ENCODE assay signal across 7 mouse cellular contexts in the genomic region with DNA sequence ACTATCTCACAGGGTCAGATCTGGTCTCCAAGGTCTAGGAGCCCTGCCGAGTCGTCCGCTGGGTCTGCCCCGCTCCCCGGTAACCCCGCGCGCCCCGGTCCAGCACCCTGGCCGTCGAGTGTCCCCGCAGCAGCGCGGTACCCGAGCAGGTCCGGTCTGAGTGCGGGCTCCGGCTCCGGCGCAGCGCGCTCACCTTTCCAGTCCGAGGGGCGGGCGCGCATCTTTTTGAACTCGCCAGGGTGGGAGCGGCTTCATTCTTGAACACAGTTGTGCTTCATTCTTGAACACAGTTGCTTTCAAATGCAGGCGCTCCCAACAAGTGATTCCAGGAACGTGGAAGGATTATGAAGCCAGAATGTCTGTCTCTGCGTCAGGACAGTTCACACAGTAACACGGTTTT. TPM values are rescaled to one million over a fixed set of nuclear protein-coding genes. Genes with fewer than 3 reads are reported as not detected.
DNase-seq lines count a peak whose midpoint lies in the region; ATAC-seq and TF ChIP-seq lines count a peak whose summit lies in the region.

No protein-coding gene starts in this region.

- H3K4me3 ChIP-seq in liver, embryonic 11.5 days (ENCODE audit: low read depth, low read length) = peak overlapping the region; percentile 29
- peak overlapping the region; percentile 35 for H3K4me3 ChIP-seq in forebrain, embryonic 13.5 days
- H3K4me3 ChIP-seq in limb, embryonic 13.5 days = peak overlapping the region; percentile 38
- H3K4me3 ChIP-seq in stomach, postnatal 0 days (ENCODE audit: low read depth, low read length) = no peak overlapping the region

- no peak for ATAC-seq in liver, embryonic 11.5 days (replicated peaks; ENCODE audit: low FRiP score)
- ATAC-seq in forebrain, embryonic 13.5 days = no peak
- no peak for ATAC-seq in limb, embryonic 13.5 days (ENCODE audit: low FRiP score, low read depth)
- ATAC-seq in stomach, postnatal 0 days (ENCODE audit: low FRiP score, low TSS enrichment) = no peak

- no peaks in the 10 kb centered on the region for H3K9me3 ChIP-seq in liver, embryonic 11.5 days (ENCODE audit: control insufficient read depth, low read length)
- no peaks in the 10 kb centered on the region for H3K9me3 ChIP-seq in forebrain, embryonic 13.5 days (replicated peaks)
- H3K9me3 ChIP-seq in limb, embryonic 13.5 days = no peaks in the 10 kb centered on the region
- H3K9me3 ChIP-seq in stomach, postnatal 0 days (ENCODE audit: control insufficient read depth, low read length) = no peaks in the 10 kb centered on the region

- no peak for DNase-seq in liver, embryonic 11.5 days (ENCODE audit: low spot score)
- DNase-seq in liver = no peak
- no peak for DNase-seq in stomach, postnatal 0 days (ENCODE audit: low spot score)
- no peak for DNase-seq in frontal cortex, postnatal 10 days (ENCODE audit: low spot score in 2 of 2)
- no peak for DNase-seq in cerebellum, postnatal 25 days

- TF ChIP-seq EP300 in stomach, postnatal 0 days (optimal IDR thresholded peaks at IDR 0.05) = no peak

- WGBS in liver, embryonic 11.5 days = 7% methylated on average over 32 of the region's 32 CpGs
- WGBS in forebrain, embryonic 13.5 days = 2% methylated on average over 32 of the region's 32 CpGs
- WGBS in limb, embryonic 13.5 days = 2% methylated on average over 32 of the region's 32 CpGs
- WGBS in stomach, postnatal 0 days = 3% methylated on average over 32 of the region's 32 CpGs

- H3K4me1 ChIP-seq in liver, embryonic 11.5 days (replicated peaks; ENCODE audit: control insufficient read depth, insufficient read depth, low read length) = no peaks in the 10 kb centered on the region
- peaks cover 14% of the 10 kb centered on the region; the same call in 1 of the 2 replicates for H3K4me1 ChIP-seq in forebrain, embryonic 13.5 days
- peaks cover 8% of the 10 kb centered on the region; the same call in 1 of the 2 replicates for H3K4me1 ChIP-seq in limb, embryonic 13.5 days
- H3K4me1 ChIP-seq in stomach, postnatal 0 days (replicated peaks; ENCODE audit: control insufficient read depth, insufficient read depth) = no peaks in the 10 kb centered on the region

- H3K27me3 ChIP-seq in liver, embryonic 11.5 days (replicated peaks; ENCODE audit: control insufficient read depth, insufficient read depth, low read length) = peaks cover 12% of the 10 kb centered on the region
- peaks cover 15% of the 10 kb centered on the region for H3K27me3 ChIP-seq in forebrain, embryonic 13.5 days
- H3K27me3 ChIP-seq in limb, embryonic 13.5 days = peaks cover 25% of the 10 kb centered on the region
- no peaks in the 10 kb centered on the region for H3K27me3 ChIP-seq in stomach, postnatal 0 days (ENCODE audit: control insufficient read depth, insufficient read depth, low read length)

- no peaks in the 10 kb centered on the region for H3K36me3 ChIP-seq in liver, embryonic 11.5 days (ENCODE audit: control insufficient read depth, insufficient read depth, low read length)
- H3K36me3 ChIP-seq in forebrain, embryonic 13.5 days (ENCODE audit: poor library complexity, severe bottlenecking) = no peaks in the 10 kb centered on the region
- no peaks in the 10 kb centered on the region for H3K36me3 ChIP-seq in limb, embryonic 13.5 days
- no peaks in the 10 kb centered on the region for H3K36me3 ChIP-seq in stomach, postnatal 0 days (ENCODE audit: control insufficient read depth, insufficient read depth, low read length)

- H3K4me2 ChIP-seq in liver, embryonic 11.5 days = peak overlapping the region; percentile 53
- H3K4me2 ChIP-seq in forebrain, embryonic 13.5 days = peak overlapping the region; percentile 62
- peak overlapping the region; percentile 67 for H3K4me2 ChIP-seq in limb, embryonic 13.5 days (replicated peaks)
- no peak overlapping the region for H3K4me2 ChIP-seq in stomach, postnatal 0 days (replicated peaks; ENCODE audit: low read depth)

- no peak overlapping the region for H3K9ac ChIP-seq in liver, embryonic 11.5 days (ENCODE audit: low read depth, low read length)
- peak overlapping the region; percentile 56 for H3K9ac ChIP-seq in forebrain, embryonic 13.5 days
- peak overlapping the region; percentile 48; the same call in 1 of the 2 replicates for H3K9ac ChIP-seq in limb, embryonic 13.5 days
- 0 out of 2 replicates have a peak overlapping the region, but pooled peaks have one; percentile 31 for H3K9ac ChIP-seq in stomach, postnatal 0 days (ENCODE audit: low read length)

- no peak overlapping the region for H3K27ac ChIP-seq in liver, embryonic 11.5 days (ENCODE audit: low read depth, low read length)
- H3K27ac ChIP-seq in forebrain, embryonic 13.5 days = no peak overlapping the region
- H3K27ac ChIP-seq in limb, embryonic 13.5 days = no peak overlapping the region
- H3K27ac ChIP-seq in stomach, postnatal 0 days (replicated peaks) = no peak overlapping the region

- TF ChIP-seq CTCF in stomach, postnatal 0 days (IDR thresholded peaks at IDR 0.05; ENCODE audit: low read depth) = no peak

RNA-seq across cellular contexts. Expression of a gene that starts 4.2 kb away (rescaled TPM):
- polyA plus RNA-seq in liver, embryonic 11.5 days (2014; fragmentation: Nextera tagmentation; extraction: Ambion mirVana) = 12.8 and 14.1 TPM in 2 replicates
- 29.0 and 29.7 TPM in 2 replicates for polyA plus RNA-seq in forebrain, embryonic 13.5 days (2015; fragmentation: Nextera tagmentation; extraction: Ambion mirVana)
- 16.6 and 18.2 TPM in 2 replicates for polyA plus RNA-seq in limb, embryonic 13.5 days (2015; fragmentation: Nextera tagmentation; extraction: Ambion mirVana)
- 4.1 and 4.7 TPM in 2 replicates for polyA plus RNA-seq in stomach, postnatal 0 days (2015; fragmentation: Nextera tagmentation; extraction: Ambion mirVana)

RNA-seq across cellular contexts. Expression of a gene that starts 4.3 kb away (rescaled TPM):
- 0.16 TPM in 1 of 2 replicates, not detected in the other for polyA plus RNA-seq in liver, embryonic 11.5 days (2014; fragmentation: Nextera tagmentation; extraction: Ambion mirVana)
- polyA plus RNA-seq in forebrain, embryonic 13.5 days (2015; fragmentation: Nextera tagmentation; extraction: Ambion mirVana) = 1.6 and 2.1 TPM in 2 replicates
- polyA plus RNA-seq in limb, embryonic 13.5 days (2015; fragmentation: Nextera tagmentation; extraction: Ambion mirVana) = 0.78 and 1.0 TPM in 2 replicates
- 0.19 and 0.31 TPM in 2 replicates for polyA plus RNA-seq in stomach, postnatal 0 days (2015; fragmentation: Nextera tagmentation; extraction: Ambion mirVana)

RNA-seq across cellular contexts. Expression of a gene that starts 16.0 kb away (rescaled TPM):
- polyA plus RNA-seq in liver, embryonic 11.5 days (2014; fragmentation: Nextera tagmentation; extraction: Ambion mirVana) = 22.6 and 23.2 TPM in 2 replicates
- 19.3 and 20.0 TPM in 2 replicates for polyA plus RNA-seq in forebrain, embryonic 13.5 days (2015; fragmentation: Nextera tagmentation; extraction: Ambion mirVana)
- polyA plus RNA-seq in limb, embryonic 13.5 days (2015; fragmentation: Nextera tagmentation; extraction: Ambion mirVana) = 21.2 and 21.6 TPM in 2 replicates
- polyA plus RNA-seq in stomach, postnatal 0 days (2015; fragmentation: Nextera tagmentation; extraction: Ambion mirVana) = 7.9 and 9.3 TPM in 2 replicates

RNA-seq across cellular contexts. Expression of a gene that starts 16.1 kb away (rescaled TPM):
- 1.5 and 1.7 TPM in 2 replicates for polyA plus RNA-seq in liver, embryonic 11.5 days (2014; fragmentation: Nextera tagmentation; extraction: Ambion mirVana)
- polyA plus RNA-seq in forebrain, embryonic 13.5 days (2015; fragmentation: Nextera tagmentation; extraction: Ambion mirVana) = 13.2 and 14.9 TPM in 2 replicates
- polyA plus RNA-seq in limb, embryonic 13.5 days (2015; fragmentation: Nextera tagmentation; extraction: Ambion mirVana) = 4.3 and 4.5 TPM in 2 replicates
- polyA plus RNA-seq in stomach, postnatal 0 days (2015; fragmentation: Nextera tagmentation; extraction: Ambion mirVana) = 0.38 and 0.50 TPM in 2 replicates

RNA-seq across cellular contexts. Expression of a gene that starts 37.3 kb away (rescaled TPM):
- 0.21 TPM in 1 of 2 replicates, not detected in the other for polyA plus RNA-seq in liver, embryonic 11.5 days (2014; fragmentation: Nextera tagmentation; extraction: Ambion mirVana)
- not detected in 2 replicates for polyA plus RNA-seq in forebrain, embryonic 13.5 days (2015; fragmentation: Nextera tagmentation; extraction: Ambion mirVana)
- polyA plus RNA-seq in limb, embryonic 13.5 days (2015; fragmentation: Nextera tagmentation; extraction: Ambion mirVana) = not detected in 2 replicates
- not detected in 2 replicates for polyA plus RNA-seq in stomach, postnatal 0 days (2015; fragmentation: Nextera tagmentation; extraction: Ambion mirVana)
